Mouse (Mus musculus): ENCODE results near the gene Elp4.

DNA sequence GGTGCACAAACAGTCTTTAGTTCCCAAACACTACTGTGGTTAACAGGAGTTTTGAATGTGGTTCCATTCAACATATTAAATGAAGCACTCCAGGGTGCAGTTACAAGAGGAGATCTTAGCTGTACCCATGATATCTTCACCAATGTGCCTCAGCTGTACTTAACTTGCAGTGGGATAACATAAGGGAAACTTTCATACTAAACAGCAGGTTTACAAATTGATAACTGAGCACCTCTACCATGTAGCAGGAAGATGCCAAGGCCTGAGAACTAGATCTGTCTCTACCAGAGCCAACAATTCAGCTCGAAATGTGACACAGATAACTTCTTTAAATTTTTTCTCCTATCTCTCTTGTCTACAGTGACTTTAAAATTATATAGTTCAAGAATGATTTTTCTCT, 86.4 kb downstream of the Elp4 start:
- TF ChIP-seq POLR2A (IDR thresholded peaks at IDR 0.05; ENCODE audit: control insufficient read depth, low read depth, low read length) (no peak), CTCF (IDR thresholded peaks at IDR 0.05; ENCODE audit: control insufficient read depth, insufficient read depth, insufficient replicate concordance, low read depth, low read length) (no peak)
